Mouse (Mus musculus): Measurements from ENCODE around the gene Tnni1.

DNA sequence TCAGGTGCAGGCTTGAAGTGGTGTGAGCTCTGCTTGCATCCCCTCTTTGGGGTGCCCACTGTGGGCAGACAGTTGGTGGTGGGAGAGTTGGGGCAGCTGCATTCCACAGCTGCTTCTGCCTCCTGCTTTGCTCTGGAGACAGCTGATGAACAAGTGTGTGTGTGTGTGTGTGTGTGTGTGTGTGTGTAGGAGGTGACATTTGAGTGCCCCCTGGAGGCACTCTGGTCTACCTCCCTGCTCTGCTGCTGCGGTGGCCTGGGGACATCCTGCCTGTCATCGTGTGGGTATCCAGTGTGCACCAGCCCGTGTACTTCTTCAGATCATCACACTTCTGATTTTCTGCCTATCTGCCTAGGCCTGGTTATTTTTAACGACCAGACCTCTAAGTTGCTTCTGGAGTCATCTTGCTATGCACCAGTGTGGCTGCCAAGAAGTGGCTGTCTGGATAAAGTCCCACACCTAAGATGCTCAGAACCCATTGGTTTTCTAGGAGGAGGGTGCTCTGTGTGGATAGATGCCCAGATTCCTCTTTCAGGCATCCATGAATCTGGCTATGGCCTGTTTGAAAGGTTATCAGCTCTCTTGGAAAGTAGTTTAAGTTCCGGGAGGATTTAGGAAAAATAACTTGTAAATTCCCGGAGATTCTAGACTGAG lies 55.1 kb downstream of the Tnni1 start:
- no peak for TF ChIP-seq CTCF (IDR thresholded peaks at IDR 0.05; ENCODE audit: extremely low read depth, insufficient read depth, insufficient read length, insufficient replicate concordance)
- TF ChIP-seq POLR2A (IDR thresholded peaks at IDR 0.05; ENCODE audit: low read depth, low read length): no peak
